Mouse (Mus musculus): ENCODE measurements around the gene Il4i1.

GRCm38 (mm10) chr7:44792781-44793180 lies 23.4 kb upstream of the Il4i1 start:
- no peak for TF ChIP-seq CTCF (IDR thresholded peaks at IDR 0.05; ENCODE audit: extremely low read depth, insufficient read length, insufficient replicate concordance, low read depth, low read length)
- TF ChIP-seq POLR2A (IDR thresholded peaks at IDR 0.05; ENCODE audit: low read depth, low read length) = no peak

Data from small intestine, adult 2 months (tissue).